Mouse (Mus musculus) neural tube, embryonic 14.5 days (tissue): Measurements from ENCODE around the gene Fgfr2. TPM values are rescaled to one million over a fixed set of nuclear protein-coding genes. Genes with fewer than 3 reads are reported as not detected.

ENCODE experiments used
- ATAC-seq: fragments of 200-750 bp; cut with Nextera tagmentation; 2 replicates; pipeline ENCODE4 v1.8.0; 2017; ENCODE audit warnings: low read depth, mild to moderate bottlenecking, moderate TSS enrichment, moderate library complexity
- H3K27ac ChIP-seq: fragments of 300-500 bp; sonication (generic); 2 replicates; pipeline ENCODE4 v1.5.1; 2014; ENCODE audit warnings: low read depth, mild to moderate bottlenecking, control low read depth, low read length, moderate library complexity, mixed read lengths
- H3K27me3 ChIP-seq: fragments of 300-500 bp; sonication (generic); 2 replicates; pipeline ENCODE4 v1.6.1; 2014; ENCODE audit warnings: low read length; ENCODE audit not compliant: control insufficient read depth, insufficient read depth
- H3K36me3 ChIP-seq: fragments of 300-500 bp; sonication (generic); 2 replicates; pipeline ENCODE4 v1.6.1; 2014; ENCODE audit warnings: low read length, mixed read lengths; ENCODE audit not compliant: control insufficient read depth, insufficient read depth
- H3K4me1 ChIP-seq: fragments of 300-500 bp; sonication (generic); 2 replicates; pipeline ENCODE4 v1.6.1; 2014; ENCODE audit warnings: low read length; ENCODE audit not compliant: control insufficient read depth, insufficient read depth
- H3K4me2 ChIP-seq: fragments of 300-500 bp; sonication (generic); 2 replicates; pipeline ENCODE4 v1.6.1; 2014; ENCODE audit warnings: mild to moderate bottlenecking, low read depth, low read length, control low read depth
- H3K4me3 ChIP-seq: fragments of 300-500 bp; sonication (generic); 2 replicates; pipeline ENCODE4 v1.5.1; 2014; ENCODE audit warnings: low read depth, low read length, control low read depth, mixed read lengths
- H3K9ac ChIP-seq: fragments of 300-500 bp; sonication (generic); replicated peaks from 2 replicates; pipeline ENCODE4 v1.6.1; 2014; ENCODE audit warnings: low read depth, mild to moderate bottlenecking, control low read depth, low read length, mixed read lengths
- H3K9me3 ChIP-seq: fragments of 300-500 bp; sonication (generic); 2 replicates; pipeline ENCODE4 v1.6.1; 2016; ENCODE audit warnings: low read length; ENCODE audit not compliant: control insufficient read depth
- WGBS: fragments of 180-500 bp; shearing (Covaris S2); extraction: QIAGEN DNeasy Blood & Tissue Kit; methylation state at CpG from one replicate; pipeline ENCODE4 v1.1.7; 2014; 5-methylcytosine and 5-hydroxymethylcytosine counted together
- polyA plus RNA-seq: library from polyadenylated mRNA; unstranded; fragments of >200 nt; fragmentation: Nextera tagmentation; extraction: Ambion mirVana; gene quantifications from 2 replicates; pipeline ENCODE4 v1.2.1, GENCODE M21; 2014

Gene Fgfr2
- polyA plus RNA-seq, 1 experiment from 2014 or later: 28.1 TPM

DNA sequence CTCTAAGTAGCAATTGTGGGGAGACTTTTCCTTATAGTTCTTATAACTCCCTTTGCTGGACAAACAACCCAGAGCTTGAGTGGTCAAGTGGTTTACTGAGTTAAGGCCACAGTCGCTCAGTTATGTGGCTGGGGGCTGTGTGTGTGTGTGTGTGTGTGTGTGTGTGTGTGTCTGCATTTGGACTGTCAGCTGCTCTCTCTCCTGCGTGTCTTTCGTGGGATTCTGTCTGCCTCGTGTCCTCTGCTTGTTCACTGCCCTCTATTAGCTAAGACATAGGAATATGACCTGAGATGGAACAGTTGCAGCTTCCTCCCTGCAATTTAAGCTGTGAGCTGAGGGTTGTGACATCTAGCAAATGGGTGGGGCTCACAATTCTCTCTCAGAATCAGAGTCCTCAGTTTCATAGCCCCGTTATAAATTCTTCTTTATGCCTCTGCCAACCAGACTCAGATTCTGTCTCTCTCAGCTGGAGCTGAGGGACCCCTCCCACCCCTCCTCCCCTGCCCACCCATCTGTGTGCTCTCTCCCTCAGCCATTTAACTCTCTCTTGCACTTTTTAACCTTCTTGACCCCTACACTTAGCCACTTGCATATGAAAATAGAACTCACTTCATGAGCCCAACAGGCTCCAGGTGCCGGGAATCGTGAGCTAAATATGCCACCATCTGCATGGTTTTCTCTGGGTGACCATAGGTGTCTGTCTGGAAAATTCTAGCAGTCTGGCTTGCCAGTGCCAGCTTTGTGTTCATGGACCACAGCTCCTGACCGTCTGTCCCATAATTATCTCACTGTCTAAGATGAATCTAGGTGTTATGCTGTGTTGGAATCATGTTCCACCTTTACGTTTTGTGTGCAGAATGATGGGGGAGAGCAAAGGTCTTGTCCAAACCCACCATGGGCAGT is 2413.5 kb downstream of the Fgfr2 start:
- Histone ChIP-seq H3K9ac (no peak overlapping the region), H3K36me3 (no peaks in the 10 kb centered on the region), H3K4me1 (peaks cover 31% of the 10 kb centered on the region), H3K4me3 (no peak overlapping the region), H3K9me3 (no peaks in the 10 kb centered on the region), H3K4me2 (no peak overlapping the region), H3K27me3 (no peaks in the 10 kb centered on the region), H3K27ac (no peak overlapping the region)
- no peak for ATAC-seq
- 34% methylated on average over 9 of the region's 9 CpGs for WGBS

GRCm38 (mm10) chr7:130708940-130709339 is 2414.2 kb downstream of the Fgfr2 start:
- WGBS: 32% methylated on average over 9 of the region's 9 CpGs

GRCm38 (mm10) chr7:130705230-130705629 is 2417.9 kb downstream of the Fgfr2 start:
- ATAC-seq: no peak
- Histone ChIP-seq H3K4me1 (peaks cover 21% of the 10 kb centered on the region; the same call in 1 of the 2 replicates), H3K36me3 (no peaks in the 10 kb centered on the region), H3K4me3 (no peak overlapping the region), H3K9me3 (no peaks in the 10 kb centered on the region), H3K27me3 (no peaks in the 10 kb centered on the region), H3K9ac (no peak overlapping the region), H3K4me2 (no peak overlapping the region), H3K27ac (no peak overlapping the region)
- 80% methylated on average over 2 of the region's 2 CpGs for WGBS

More at GRCm38 (mm10) chr7:130708940-130709339, 2414.2 kb downstream of the Fgfr2 start:
- H3K4me2 ChIP-seq: no peak overlapping the region
- peaks cover 31% of the 10 kb centered on the region for H3K4me1 ChIP-seq
- no peaks in the 10 kb centered on the region for H3K36me3 ChIP-seq
- no peaks in the 10 kb centered on the region for H3K9me3 ChIP-seq
- H3K27ac ChIP-seq: 0 out of 2 replicates have a peak overlapping the region, but pooled peaks have one; percentile 18
- H3K4me3 ChIP-seq: no peak overlapping the region
- ATAC-seq: no peak
- H3K9ac ChIP-seq: no peak overlapping the region
- no peaks in the 10 kb centered on the region for H3K27me3 ChIP-seq

DNA sequence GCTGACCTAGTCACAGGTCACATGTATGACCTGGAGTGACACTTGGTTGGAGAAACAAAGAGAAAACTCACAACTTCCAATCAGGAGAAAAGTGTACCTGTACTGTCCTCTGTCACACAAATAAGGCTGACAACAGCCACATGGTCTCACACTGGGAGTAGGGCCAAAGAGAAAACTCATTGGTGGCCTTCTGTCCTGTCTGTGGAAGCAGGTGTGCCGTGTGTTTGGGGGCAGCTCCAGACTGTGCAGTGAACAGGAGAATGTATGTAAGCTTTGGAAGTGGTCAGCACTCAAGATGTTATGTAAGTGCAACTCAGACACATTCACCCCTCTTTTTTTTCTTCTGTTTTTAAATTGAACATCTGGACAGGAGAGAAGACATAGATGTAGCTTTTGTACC is 2421.8 kb downstream of the Fgfr2 start:
- no peaks in the 10 kb centered on the region for H3K9me3 ChIP-seq
- ATAC-seq: no peak
- H3K27ac ChIP-seq: no peak overlapping the region
- no peaks in the 10 kb centered on the region for H3K27me3 ChIP-seq
- no peak overlapping the region for H3K4me2 ChIP-seq
- WGBS: 75% methylated on average over 1 of the region's 1 CpGs
- no peak overlapping the region for H3K4me3 ChIP-seq
- H3K4me1 ChIP-seq: peaks cover 10% of the 10 kb centered on the region
- H3K9ac ChIP-seq: no peak overlapping the region
- no peaks in the 10 kb centered on the region for H3K36me3 ChIP-seq

DNA sequence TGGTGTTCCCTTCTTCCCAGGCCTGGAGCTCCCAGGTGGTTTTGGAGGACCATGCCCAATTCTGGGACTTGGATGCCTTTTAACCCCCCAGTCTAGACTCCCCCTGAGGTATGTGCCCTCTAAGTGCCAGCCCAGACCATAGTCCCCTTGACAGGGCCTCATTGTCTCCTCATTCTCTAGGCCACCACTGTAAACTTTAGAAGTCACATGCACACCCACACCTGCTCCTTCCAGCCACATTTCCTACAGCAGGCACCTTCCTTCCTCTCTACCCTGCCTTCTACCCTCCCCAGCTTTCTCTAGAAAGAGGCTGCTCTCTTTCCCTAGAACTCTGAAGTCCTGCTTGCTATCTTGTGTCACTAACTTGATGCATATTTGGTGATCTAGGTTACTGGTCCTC is 2424.7 kb downstream of the Fgfr2 start:
- no peak overlapping the region for H3K4me3 ChIP-seq
- H3K27me3 ChIP-seq: no peaks in the 10 kb centered on the region
- H3K9ac ChIP-seq: no peak overlapping the region
- no peak overlapping the region for H3K4me2 ChIP-seq
- no peaks in the 10 kb centered on the region for H3K36me3 ChIP-seq
- no peaks in the 10 kb centered on the region for H3K9me3 ChIP-seq
- H3K27ac ChIP-seq: no peak overlapping the region
- peaks cover 30% of the 10 kb centered on the region for H3K4me1 ChIP-seq
- ATAC-seq: no peak

DNA sequence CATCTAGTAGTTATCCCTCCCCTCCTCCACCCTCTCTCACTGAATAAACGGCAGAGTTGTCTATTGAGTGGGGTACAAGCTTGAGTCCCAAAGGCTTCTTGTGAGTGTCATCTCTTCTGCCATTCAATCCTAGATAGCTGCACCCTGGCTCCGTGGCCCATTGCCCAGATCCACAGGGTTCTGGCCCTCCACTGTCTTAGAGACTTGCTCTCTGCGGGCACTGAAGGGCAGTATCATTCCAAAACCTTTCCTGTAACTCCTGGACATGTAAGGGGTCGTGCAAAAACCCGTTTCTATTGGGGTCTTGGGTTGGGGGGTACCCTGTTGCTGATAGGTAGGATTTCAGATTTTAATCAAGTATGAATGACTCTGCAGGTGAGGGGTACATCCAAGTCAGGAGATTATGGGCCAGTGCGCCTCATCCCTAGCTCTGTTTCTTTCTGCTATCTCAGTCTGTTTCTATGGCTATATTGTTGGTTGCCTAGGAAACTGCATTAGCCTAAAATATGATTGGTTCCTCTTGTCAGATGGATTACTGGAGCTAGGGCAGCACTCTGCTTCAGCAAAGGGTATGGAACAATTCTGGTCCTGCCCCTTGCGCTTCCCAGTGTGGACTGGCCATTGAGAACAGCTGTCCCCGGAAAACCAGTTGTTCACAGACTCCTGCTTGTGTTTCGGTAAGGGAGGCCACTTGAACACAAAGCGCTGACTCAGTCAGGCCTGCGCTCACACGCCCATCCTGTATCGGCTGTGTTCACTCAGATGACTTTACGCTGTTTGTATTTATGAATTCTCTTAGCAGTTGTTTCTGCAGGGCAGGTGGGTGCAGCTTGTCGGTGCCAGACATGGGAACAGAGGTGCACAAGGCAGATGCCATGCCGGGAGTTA is 2426.6 kb downstream of the Fgfr2 start:
- no peak for ATAC-seq
- Histone ChIP-seq H3K27ac (no peak overlapping the region), H3K4me2 (0 out of 2 replicates have a peak overlapping the region, but pooled peaks have one; percentile 4), H3K9me3 (no peaks in the 10 kb centered on the region), H3K4me3 (no peak overlapping the region), H3K4me1 (peaks cover 34% of the 10 kb centered on the region), H3K27me3 (no peaks in the 10 kb centered on the region), H3K9ac (no peak overlapping the region), H3K36me3 (no peaks in the 10 kb centered on the region)
- WGBS: 70% methylated on average over 16 of the region's 16 CpGs

- Histone ChIP-seq H3K4me2 (peak overlapping the region; percentile 49), H3K4me3 (no peak overlapping the region; the same call in 1 of the 2 replicates), H3K27ac (no peak overlapping the region), H3K4me1 (peaks cover 35% of the 10 kb centered on the region), H3K27me3 (no peaks in the 10 kb centered on the region), H3K36me3 (no peaks in the 10 kb centered on the region), H3K9me3 (no peaks in the 10 kb centered on the region), H3K9ac (0 out of 2 replicates have a peak overlapping the region, but pooled peaks have one; percentile 21)
- 71% methylated on average over 13 of the region's 13 CpGs for WGBS
- ATAC-seq: no peak
Observed at GRCm38 (mm10) chr7:130695669-130696338, 2427.3 kb downstream of the Fgfr2 start.

DNA sequence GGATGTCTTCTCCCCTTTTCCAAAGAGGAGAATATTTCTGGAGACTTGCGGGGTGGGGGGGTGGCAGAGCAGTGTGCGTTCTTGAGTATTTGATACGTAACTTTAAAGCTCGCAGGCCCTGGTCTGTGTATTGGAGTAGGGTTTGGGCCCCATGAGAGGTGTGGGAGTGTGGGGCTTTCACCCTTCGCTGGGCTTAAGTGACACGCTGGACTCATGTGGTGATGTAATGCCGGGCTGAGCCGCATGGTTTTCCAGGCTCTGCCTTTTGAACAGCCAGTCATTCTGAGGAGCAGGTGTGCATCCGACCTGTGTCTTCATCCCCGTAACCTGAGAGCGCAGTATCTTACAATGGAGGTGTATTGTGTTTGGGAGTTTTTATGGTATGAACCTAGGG is 2429.4 kb downstream of the Fgfr2 start:
- Histone ChIP-seq H3K4me1 (peaks cover 35% of the 10 kb centered on the region), H3K4me2 (peak overlapping the region; percentile 49), H3K9me3 (no peaks in the 10 kb centered on the region), H3K27ac (peak overlapping the region; percentile 95), H3K27me3 (no peaks in the 10 kb centered on the region), H3K9ac (peak overlapping the region; percentile 86), H3K36me3 (no peaks in the 10 kb centered on the region), H3K4me3 (peak overlapping the region; percentile 63)
- peak; percentile 26; the same call in 1 of the 2 replicates for ATAC-seq
- WGBS: 18% methylated on average over 11 of the region's 11 CpGs
